Mouse (Mus musculus) urinary bladder, adult 2 months (tissue): ENCODE measurements at regions not wholly inside any gene's neighbourhood (a gene's known extent, or its start where the extent isn't known, plus 50 kb on each side); places are given as distances from the start of the nearest gene placed in this dataset.

Experiments
- DNase-seq: peaks from one replicate; pipeline ENCODE4 v3.0.0; 2022; ENCODE audit warnings: low spot score

DNA sequence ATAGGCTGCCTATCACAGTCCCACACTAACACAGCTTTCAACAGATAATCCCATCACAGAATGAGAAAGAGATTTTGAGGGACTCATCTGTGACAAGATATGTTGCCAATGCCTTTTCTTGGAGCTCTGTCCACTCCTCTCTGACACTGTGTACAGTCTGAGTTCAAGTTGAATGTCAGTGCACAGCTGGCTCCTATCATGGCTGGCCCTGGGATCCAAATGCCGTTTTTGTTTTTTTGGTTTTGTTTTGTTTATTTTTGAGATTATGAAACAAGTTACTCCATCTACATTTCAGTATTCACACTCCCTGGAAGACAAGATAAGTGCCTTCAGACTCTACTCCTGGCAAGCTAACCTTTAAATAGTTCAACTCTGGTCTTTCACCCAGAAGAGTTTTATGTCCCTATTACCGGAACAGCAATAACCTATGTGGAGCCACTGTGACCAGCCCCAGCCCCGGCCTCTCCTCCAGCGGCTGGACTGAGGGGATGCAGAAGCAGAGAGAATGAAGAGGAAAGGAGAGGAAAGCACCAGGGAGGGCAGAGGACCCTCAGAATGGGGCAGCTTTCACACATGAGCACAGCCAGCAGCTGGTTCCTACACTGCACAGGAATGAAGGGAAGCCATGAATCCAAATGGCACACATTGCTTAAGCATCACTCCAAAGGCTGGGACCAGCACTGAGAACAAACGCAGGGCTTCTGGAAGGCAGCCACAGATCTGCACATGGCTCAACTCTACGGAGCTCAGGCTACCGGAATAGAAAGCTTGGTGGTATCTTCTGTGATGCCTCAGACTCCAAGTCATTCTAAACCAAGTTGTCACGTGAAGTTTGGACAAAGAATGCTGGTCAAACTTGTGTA lies 99.9 kb upstream of the Nsun2 start:
- DNase-seq = no peak

DNA sequence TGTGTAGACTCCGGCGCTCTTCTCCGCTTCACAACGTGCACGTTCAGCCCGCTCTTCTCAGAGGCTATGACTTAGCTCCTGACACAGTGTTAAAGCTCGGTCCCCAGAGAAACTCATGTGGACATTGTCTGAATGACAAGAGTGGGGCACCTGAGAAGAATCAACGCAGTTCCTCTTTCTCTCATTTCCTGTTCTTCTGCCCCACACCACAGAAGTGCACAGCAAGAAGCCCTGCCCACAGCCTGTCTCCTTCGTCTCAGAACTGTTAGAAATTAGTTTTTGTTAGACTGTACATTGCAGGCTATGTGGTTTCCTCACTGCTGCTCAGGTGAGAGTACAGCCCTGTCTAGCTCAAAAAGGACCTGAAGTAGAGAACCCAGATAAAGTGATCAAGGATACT lies 94.1 kb upstream of the Nsun2 start:
- no peak for DNase-seq

DNA sequence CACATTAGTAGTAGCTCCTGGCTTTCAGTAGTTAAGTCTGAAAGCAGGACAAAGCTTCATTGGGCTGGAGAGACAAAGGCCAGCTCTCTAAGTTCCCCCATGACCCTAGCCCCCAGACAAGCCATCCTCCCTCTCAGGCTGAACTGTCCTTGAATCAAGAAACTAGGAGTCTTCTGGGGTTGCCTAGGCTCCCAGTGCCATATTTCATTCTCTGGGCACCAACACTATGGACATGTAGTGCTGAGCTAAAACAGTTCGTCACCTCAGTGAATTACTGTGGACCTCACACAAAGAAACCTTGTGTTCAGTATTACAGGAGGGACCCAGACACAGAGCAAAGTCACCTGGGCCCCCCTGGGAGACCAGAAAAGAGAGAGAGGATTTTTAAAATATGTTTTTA lies 91.7 kb upstream of the Nsun2 start:
- no peak for DNase-seq

DNA sequence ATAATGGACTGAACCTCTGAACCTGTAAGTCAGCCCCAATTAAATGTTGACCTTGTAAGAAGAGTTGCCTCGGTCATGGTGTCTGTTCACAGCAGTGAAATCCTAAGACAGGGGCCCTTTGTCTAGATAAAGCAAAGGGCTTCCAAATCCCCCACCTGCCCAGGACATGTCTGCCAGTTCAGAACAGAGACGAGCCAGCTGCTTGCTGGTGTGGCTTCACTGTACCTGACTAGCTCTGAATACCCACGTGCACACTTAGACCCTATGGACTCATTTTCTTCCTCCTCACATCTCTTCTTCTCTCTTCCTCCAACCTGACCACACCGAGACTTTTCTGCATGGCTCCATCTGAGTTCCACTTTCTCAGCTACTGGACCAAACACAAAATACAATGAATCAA lies 87.9 kb upstream of the Nsun2 start:
- peak; percentile 5 for DNase-seq
